Mouse (Mus musculus) frontal cortex, postnatal 25 days (tissue): ENCODE measurements around the gene Gm49396.

ENCODE experiments used
- DNase-seq, 2 experiments: peaks; one replicate each; pipeline ENCODE4 v3.0.0; 2022; ENCODE audit warnings: low spot score in 2 of 2

Gm49396 gene

GRCm38 (mm10) chr7:30586455-30587020, 23.4 kb downstream of the Gm49396 start:
- DNase-seq = no peak

DNA sequence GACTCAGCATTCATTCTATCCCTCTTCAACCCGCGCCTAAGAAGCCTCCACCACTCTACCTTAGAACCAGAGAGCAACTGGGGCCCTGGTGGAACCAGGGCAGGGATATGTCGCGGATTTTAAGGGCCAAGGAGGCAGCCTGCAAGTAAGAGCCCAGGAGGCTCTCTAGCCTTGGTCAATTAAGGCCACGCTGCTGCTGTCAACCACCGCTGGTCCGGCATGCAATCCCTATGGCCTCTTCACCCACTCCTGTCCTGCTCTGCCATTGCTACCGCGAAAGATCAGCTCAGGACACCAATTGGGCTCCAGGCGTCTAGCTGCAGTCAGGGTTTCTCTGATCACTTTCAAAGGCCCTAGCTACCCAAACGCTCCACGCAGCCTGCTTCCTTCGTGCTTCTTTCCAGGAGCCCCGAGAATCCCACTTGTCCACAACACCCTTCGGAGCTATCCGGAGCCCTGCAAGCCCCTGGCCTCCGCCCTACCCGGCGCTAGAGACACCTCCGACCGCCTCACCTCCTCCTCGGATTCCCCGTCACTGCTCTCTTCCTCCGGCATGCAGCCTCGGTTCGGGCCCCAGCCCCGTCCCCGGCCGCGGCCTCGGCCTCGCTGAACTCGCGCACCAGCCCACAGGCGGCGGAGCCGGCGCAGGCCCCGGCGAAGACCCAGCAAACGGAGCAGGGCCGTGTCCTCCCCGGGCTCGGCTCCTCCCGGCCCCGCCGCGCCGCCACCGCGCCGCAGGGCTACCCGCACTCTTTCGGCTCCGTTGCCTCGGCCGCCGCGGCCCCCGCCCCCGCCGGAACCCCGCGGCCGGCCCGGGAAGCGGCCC, 24.9 kb downstream of the Gm49396 start:
- peak; percentile 20 to 48 for DNase-seq

- DNase-seq = peak; percentile 89 to 90
Observed at GRCm38 (mm10) chr7:30588676-30589434, 25.7 kb downstream of the Gm49396 start, which contains the start of gene Kmt2b. TSS of gene Kmt2b (minus strand) at chr7:30588726.

DNA sequence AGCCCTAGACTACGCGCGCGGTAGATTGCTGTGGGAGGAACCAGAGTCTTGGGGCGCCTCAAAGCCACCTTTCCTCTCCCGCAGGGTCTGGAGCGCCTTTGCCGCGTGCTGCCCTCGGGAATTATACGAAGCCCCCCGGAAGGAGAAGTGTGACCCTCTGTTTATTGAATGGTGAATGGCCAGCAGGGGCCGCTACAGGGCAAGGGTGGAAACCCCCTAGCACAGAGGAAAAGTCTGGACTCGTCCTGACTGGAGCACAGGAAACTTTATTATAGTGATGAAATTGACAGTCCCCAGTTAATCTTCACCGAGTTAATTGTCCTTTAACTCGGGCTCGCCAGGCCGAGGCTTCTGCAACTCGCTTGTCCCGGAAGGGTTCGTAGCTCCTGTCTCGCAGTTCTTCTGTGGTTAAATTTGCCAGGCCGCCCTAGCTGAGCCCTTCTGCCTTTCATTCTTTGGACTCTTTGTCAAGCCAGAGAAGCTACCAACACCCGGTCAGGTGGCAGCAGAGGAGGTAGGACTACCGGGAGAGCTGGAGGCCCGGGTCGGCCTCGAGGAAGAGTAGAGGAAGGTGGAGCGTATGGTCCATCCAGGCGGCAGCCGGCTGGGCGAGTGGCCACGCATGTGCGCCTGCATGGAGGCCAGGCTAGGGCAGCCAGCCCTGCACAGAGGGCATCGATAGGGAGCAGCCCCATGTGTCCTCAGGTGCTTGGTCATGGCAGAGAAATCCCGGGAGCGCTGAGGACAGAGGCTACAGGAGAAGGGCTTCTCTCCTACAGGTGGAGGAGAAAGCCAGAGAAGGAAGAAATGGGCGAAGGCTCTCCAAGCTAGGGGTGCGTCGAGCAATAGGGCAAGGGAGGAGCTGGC, 26.5 kb downstream of the Gm49396 start:
- DNase-seq = peak; percentile 71 to 72

DNA sequence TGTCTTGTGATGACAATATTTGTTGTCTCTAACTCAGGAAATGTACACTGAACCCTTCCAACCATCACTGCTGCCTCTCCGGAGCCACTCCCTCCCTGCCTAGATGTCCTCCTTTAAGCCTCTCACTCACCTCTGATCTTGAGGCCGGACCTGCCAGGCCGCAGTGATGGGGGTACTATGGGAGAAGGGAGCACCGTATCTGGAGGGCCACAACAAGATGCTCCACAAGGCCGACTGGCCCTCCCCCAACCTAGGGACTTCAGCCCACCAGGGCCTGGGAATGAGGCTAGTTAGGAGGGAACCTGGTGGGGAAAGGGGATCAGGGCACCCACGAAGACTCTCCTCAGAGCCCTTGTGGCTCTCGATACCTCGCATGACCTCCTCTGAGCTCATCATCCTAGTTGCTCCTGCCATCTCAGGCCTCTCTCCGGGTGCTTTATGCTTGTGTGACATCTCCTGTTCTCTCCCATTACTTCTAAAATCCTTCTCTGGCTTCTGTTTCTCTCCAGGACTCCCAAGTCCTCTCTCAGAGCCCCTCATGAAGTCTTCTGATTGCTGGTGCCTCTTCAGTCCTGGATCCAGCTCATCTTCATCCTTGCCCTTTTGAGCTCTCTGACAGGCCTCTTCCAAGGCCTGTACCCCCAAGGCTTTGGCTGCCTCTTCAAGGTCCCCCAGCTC, 27.9 kb downstream of the Gm49396 start:
- no peak for DNase-seq

GRCm38 (mm10) chr7:30591605-30591951, 28.4 kb downstream of the Gm49396 start:
- DNase-seq = no peak

DNA sequence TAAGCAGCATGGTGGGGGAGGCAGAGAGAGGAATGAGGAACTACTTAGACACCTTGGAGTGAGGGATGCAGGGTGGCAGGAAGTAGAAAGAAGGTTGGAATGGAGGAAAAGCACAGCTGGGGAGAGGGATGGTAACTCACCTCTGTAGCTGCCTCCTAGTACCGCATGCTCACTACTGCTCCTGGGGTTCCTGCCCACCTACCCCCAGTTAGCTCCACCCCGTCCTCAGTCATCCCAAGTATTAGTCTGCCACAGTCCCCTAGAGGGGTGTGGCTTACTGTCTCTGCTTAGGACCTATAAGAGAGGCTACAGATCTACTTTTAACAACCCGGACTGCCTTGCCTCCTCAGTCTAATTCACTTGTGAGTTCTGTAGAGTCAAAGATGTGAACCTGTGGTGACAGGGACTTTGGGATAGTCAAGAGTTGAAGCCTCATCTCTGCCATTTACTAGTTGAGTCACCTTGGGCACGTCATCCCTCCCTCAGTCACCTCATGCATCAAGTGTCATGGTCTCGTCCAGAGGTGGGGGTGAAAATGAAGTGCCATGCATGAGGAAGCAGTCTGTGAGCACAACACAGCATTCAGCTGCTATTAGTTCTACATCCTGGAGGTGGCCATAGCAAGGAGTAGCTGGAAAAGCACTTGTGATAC, 29.8 kb downstream of the Gm49396 start:
- DNase-seq = no peak

- DNase-seq = no peak
Observed at GRCm38 (mm10) chr7:30593579-30594509, 30.7 kb downstream of the Gm49396 start.

DNA sequence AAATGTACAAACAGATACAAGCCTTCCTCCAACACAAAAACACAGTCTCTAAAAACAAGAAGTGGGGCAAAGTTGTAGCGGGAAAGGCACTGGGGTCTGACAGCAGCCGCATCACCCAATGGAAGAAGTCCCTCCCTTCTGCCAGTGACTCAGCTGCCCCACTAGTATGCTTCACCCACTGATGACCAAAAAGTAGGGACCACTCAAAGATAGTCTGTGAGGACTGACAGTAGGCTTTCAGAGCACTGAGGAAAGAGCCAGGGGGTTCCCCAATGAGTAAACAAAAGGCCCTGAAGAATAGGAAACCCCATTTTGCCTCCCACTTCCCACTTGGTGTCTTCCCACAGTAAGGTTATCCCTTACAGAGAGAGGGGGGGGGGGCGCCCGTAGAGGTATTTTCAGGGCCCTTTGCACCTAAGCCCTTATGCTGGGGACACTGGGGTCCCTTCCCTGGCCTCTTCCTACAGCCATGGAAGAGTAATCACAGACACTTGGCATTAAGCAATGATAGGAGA, 31.4 kb downstream of the Gm49396 start:
- DNase-seq = no peak

- no peak for DNase-seq
Observed at GRCm38 (mm10) chr7:30596093-30596492, 32.9 kb downstream of the Gm49396 start.

GRCm38 (mm10) chr7:30596811-30597210, 33.7 kb downstream of the Gm49396 start:
- DNase-seq = no peak

DNA sequence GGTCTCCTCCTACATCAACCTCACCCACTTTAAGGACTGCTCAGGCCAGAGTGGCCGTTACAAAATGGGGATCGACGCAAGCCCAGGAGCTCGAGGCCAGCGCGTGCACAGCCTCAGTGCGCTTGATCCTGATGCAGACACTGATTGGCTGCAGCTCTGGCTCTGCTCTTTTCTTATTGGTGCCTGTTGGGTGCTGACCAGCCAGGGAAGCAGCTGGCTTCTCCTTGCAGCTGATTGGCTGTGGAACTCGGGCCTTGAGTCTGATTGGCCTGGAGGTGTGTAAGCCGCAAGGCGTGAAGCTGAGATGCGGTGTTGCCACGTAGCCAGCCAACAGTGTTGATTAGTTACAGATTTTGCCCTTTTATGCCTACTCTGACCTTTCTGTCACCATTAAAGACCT, 35.6 kb downstream of the Gm49396 start, which contains the start of gene Zbtb32:
Gene Zbtb32, minus strand, starts transcription at position 124 of the 400 bp plus-strand sequence.
- no peak for DNase-seq

DNA sequence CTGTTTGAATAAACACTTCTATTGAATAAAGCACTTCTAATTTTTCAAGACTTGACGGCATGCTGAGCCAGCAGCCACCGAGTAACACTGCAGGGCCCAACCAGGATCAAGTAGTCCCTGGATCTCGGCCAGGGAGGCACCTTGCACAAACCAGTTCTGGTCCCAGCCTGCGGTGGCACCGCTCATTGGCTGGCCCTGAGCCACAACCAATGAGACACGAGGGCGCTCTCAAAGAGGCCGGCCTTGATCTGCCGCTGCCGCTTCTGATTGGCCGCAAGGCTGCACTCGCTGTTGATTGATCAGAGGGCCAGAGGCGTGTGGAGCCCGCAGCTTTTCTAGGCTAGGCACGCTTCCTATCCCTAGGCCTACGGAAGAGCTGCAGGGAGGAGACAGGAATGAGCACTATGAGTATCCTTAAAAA, 36.8 kb downstream of the Gm49396 start:
- peak; percentile 74 to 82 for DNase-seq

- DNase-seq = no peak
Observed at GRCm38 (mm10) chr7:30600651-30601050, 37.5 kb downstream of the Gm49396 start.

DNA sequence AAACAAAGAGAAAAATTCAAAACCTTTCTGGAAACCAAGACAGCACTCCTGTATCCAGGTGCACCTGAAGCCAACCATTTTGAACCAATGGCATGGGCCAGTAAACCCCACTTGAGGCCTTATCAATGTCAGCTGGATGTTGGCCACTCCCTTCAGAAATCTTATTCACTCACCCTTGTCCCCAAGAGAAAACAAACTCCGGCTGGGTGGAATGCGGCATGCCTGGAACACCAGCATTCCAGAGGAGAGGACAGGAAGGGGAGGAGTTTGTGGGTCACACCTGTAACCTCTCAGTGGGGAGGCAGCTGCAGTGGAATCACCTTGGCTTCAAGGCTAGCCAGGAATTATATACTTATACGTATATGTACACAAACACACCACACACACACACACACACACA, 39.4 kb downstream of the Gm49396 start:
- no peak for DNase-seq

DNA sequence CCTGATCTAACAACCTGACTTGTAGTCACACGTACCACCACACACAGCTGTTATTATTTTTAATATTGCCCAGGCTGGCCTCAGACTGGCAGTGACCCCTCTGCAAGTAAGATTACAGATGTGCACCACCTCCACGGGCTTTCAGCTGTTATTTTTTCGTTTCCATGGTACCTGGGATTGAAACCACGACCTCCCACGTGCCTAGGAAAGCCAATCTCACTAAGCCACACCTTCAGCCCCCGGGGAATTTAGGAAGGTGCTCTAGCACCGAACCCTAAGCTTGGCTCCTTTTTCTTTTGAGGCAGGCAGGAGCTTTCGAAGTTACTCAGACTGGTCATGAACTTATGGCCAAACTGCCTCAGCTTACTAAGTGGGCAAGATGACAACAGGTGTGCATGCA, 41.3 kb downstream of the Gm49396 start:
- no peak for DNase-seq

GRCm38 (mm10) chr7:30604944-30605343, 41.8 kb downstream of the Gm49396 start:
- no peak for DNase-seq

DNA sequence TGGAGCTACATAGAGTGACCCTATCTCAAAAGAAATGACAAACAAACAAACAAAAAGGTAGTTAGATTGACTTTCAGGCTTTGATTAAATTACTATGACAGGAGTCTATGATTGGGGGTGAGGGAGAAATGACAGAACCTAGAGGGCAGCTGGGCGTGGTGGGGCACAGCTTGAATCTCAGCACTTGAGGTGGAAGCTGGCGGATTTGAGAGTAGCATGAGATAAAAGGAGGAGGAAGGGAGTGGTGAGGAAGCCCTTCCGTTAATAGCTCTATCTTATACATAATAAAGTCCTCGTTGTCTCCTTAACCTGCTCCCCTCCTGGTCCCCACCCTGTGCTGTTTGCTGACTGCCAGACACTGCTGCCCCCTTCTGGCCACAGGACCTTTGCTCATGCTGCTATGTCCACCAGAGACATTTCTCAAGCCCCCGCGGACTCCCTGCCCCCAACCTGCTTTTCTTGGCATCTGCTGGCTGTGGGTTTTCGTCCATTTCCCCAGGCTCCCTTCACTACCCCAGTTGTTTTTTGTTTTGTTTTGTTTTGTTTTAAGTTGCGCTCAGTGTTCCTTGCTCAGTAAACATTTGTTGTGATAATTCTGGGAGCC, 44.7 kb downstream of the Gm49396 start:
- DNase-seq = peak in 1 of 2 experiments; percentile 21

- no peak for DNase-seq
Observed at GRCm38 (mm10) chr7:30608476-30608875, 45.3 kb downstream of the Gm49396 start.
